Mouse (Mus musculus) kidney, adult 2 months (tissue): ENCODE data around the gene Olfr1500.

Source experiments
- CTCF ChIP-seq: fragments of 200-500 bp; conservative IDR thresholded peaks from 2 replicates; pipeline ENCODE4 v1.5.1; 2011; ENCODE audit warnings: low read depth, mild to moderate bottlenecking, control low read depth, low read length, moderate library complexity, mixed read lengths; ENCODE audit not compliant: insufficient read depth, insufficient read length
- POLR2A ChIP-seq: fragments of 200-500 bp; IDR thresholded peaks from one replicate; pipeline ENCODE4 v1.6.1; 2011; ENCODE audit warnings: low read depth, low read length, control low read depth

GRCm38 (mm10) chr19:13820847-13821246 is 9.4 kb downstream of the Olfr1500 start:
- TF ChIP-seq CTCF (no peak), POLR2A (no peak)
